Mouse (Mus musculus): ENCODE measurements at regions not wholly inside any gene's neighbourhood (a gene's known extent, or its start where the extent isn't known, plus 50 kb on each side); places are given as distances from the start of the nearest gene placed in this dataset.

GRCm38 (mm10) chr16:71780945-71781344 lies 527.2 kb upstream of the Robo1 start:
- Histone ChIP-seq H3K9ac (no peak overlapping the region), H3K27ac (replicated peaks) (no peak overlapping the region), H3K4me1 (no peaks in the 10 kb centered on the region), H3K36me3 (no peaks in the 10 kb centered on the region), H3K4me2 (no peak overlapping the region), H3K4me3 (no peak overlapping the region), H3K27me3 (replicated peaks) (no peaks in the 10 kb centered on the region), H3K9me3 (no peaks in the 10 kb centered on the region)
- no peak for ATAC-seq (ENCODE audit: extremely low read depth, insufficient number of reproducible peaks, low FRiP score, low TSS enrichment)

GRCm38 (mm10) chr16:71812840-71813239 lies 495.3 kb upstream of the Robo1 start:
- H3K27me3 ChIP-seq (replicated peaks): no peaks in the 10 kb centered on the region
- no peak overlapping the region for H3K9ac ChIP-seq
- H3K36me3 ChIP-seq: no peaks in the 10 kb centered on the region
- H3K4me1 ChIP-seq: no peaks in the 10 kb centered on the region
- 78% methylated on average over 5 of the region's 5 CpGs for WGBS
- no peak overlapping the region for H3K27ac ChIP-seq (replicated peaks)
- no peak overlapping the region for H3K4me2 ChIP-seq
- no peaks in the 10 kb centered on the region for H3K9me3 ChIP-seq
- H3K4me3 ChIP-seq: no peak overlapping the region
- no peak for ATAC-seq (ENCODE audit: extremely low read depth, insufficient number of reproducible peaks, low FRiP score, low TSS enrichment)

GRCm38 (mm10) chr16:71835325-71835724 lies 472.8 kb upstream of the Robo1 start:
- Histone ChIP-seq H3K9me3 (no peaks in the 10 kb centered on the region), H3K4me3 (no peak overlapping the region), H3K27me3 (replicated peaks) (no peaks in the 10 kb centered on the region), H3K36me3 (no peaks in the 10 kb centered on the region), H3K4me2 (no peak overlapping the region), H3K4me1 (no peaks in the 10 kb centered on the region), H3K9ac (no peak overlapping the region), H3K27ac (replicated peaks) (no peak overlapping the region)
- WGBS: 73% methylated on average over 2 of the region's 2 CpGs
- ATAC-seq (ENCODE audit: extremely low read depth, insufficient number of reproducible peaks, low FRiP score, low TSS enrichment): no peak

GRCm38 (mm10) chr16:71850097-71850496 lies 458.0 kb upstream of the Robo1 start:
- 73% methylated on average over 3 of the region's 3 CpGs for WGBS
- ATAC-seq (ENCODE audit: extremely low read depth, insufficient number of reproducible peaks, low FRiP score, low TSS enrichment): no peak
- Histone ChIP-seq H3K9ac (no peak overlapping the region), H3K9me3 (no peaks in the 10 kb centered on the region), H3K27me3 (replicated peaks) (no peaks in the 10 kb centered on the region), H3K4me1 (no peaks in the 10 kb centered on the region), H3K4me3 (no peak overlapping the region), H3K4me2 (no peak overlapping the region), H3K27ac (replicated peaks) (no peak overlapping the region), H3K36me3 (no peaks in the 10 kb centered on the region)

GRCm38 (mm10) chr16:71851590-71852190 lies 456.4 kb upstream of the Robo1 start:
- Histone ChIP-seq H3K9me3 (no peaks in the 10 kb centered on the region), H3K27ac (replicated peaks) (no peak overlapping the region), H3K4me2 (no peak overlapping the region), H3K36me3 (no peaks in the 10 kb centered on the region), H3K4me1 (no peaks in the 10 kb centered on the region), H3K27me3 (replicated peaks) (no peaks in the 10 kb centered on the region), H3K4me3 (no peak overlapping the region), H3K9ac (no peak overlapping the region)
- 44% methylated on average over 3 of the region's 3 CpGs for WGBS
- no peak for ATAC-seq (ENCODE audit: extremely low read depth, insufficient number of reproducible peaks, low FRiP score, low TSS enrichment)

GRCm38 (mm10) chr16:71857877-71858276 lies 450.2 kb upstream of the Robo1 start:
- no peak for ATAC-seq (ENCODE audit: extremely low read depth, insufficient number of reproducible peaks, low FRiP score, low TSS enrichment)
- Histone ChIP-seq H3K27me3 (replicated peaks) (no peaks in the 10 kb centered on the region), H3K36me3 (no peaks in the 10 kb centered on the region), H3K4me3 (no peak overlapping the region), H3K4me1 (no peaks in the 10 kb centered on the region), H3K27ac (replicated peaks) (no peak overlapping the region), H3K4me2 (no peak overlapping the region), H3K9ac (no peak overlapping the region), H3K9me3 (no peaks in the 10 kb centered on the region)

- WGBS: 82% methylated on average over 2 of the region's 2 CpGs
- ATAC-seq (ENCODE audit: extremely low read depth, insufficient number of reproducible peaks, low FRiP score, low TSS enrichment): no peak
Measured at GRCm38 (mm10) chr16:71860205-71860604, 447.9 kb upstream of the Robo1 start.

GRCm38 (mm10) chr16:71885701-71886100 lies 422.4 kb upstream of the Robo1 start:
- H3K36me3 ChIP-seq: no peaks in the 10 kb centered on the region
- H3K27ac ChIP-seq (replicated peaks): no peak overlapping the region
- ATAC-seq (ENCODE audit: extremely low read depth, insufficient number of reproducible peaks, low FRiP score, low TSS enrichment): no peak
- no peak overlapping the region for H3K4me3 ChIP-seq
- 75% methylated on average over 4 of the region's 4 CpGs for WGBS
- no peak overlapping the region for H3K4me2 ChIP-seq
- H3K9me3 ChIP-seq: no peaks in the 10 kb centered on the region
- no peaks in the 10 kb centered on the region for H3K4me1 ChIP-seq
- no peaks in the 10 kb centered on the region for H3K27me3 ChIP-seq (replicated peaks)
- no peak overlapping the region for H3K9ac ChIP-seq

More at GRCm38 (mm10) chr16:71860205-71860604, 447.9 kb upstream of the Robo1 start:
- H3K36me3 ChIP-seq: no peaks in the 10 kb centered on the region
- H3K4me2 ChIP-seq: no peak overlapping the region
- no peak overlapping the region for H3K27ac ChIP-seq (replicated peaks)
- H3K4me1 ChIP-seq: no peaks in the 10 kb centered on the region
- H3K9ac ChIP-seq: no peak overlapping the region
- H3K9me3 ChIP-seq: no peaks in the 10 kb centered on the region
- H3K4me3 ChIP-seq: no peak overlapping the region
- no peaks in the 10 kb centered on the region for H3K27me3 ChIP-seq (replicated peaks)

GRCm38 (mm10) chr16:71889679-71890078 lies 418.4 kb upstream of the Robo1 start:
- Histone ChIP-seq H3K36me3 (no peaks in the 10 kb centered on the region), H3K4me1 (no peaks in the 10 kb centered on the region), H3K9me3 (no peaks in the 10 kb centered on the region), H3K4me3 (no peak overlapping the region), H3K9ac (no peak overlapping the region), H3K27me3 (replicated peaks) (no peaks in the 10 kb centered on the region), H3K4me2 (no peak overlapping the region), H3K27ac (replicated peaks) (no peak overlapping the region)
- 74% methylated on average over 2 of the region's 2 CpGs for WGBS
- no peak for ATAC-seq (ENCODE audit: extremely low read depth, insufficient number of reproducible peaks, low FRiP score, low TSS enrichment)

GRCm38 (mm10) chr16:71923111-71923510 lies 385.0 kb upstream of the Robo1 start:
- Histone ChIP-seq H3K27me3 (replicated peaks) (no peaks in the 10 kb centered on the region), H3K4me3 (no peak overlapping the region), H3K4me2 (no peak overlapping the region), H3K9me3 (no peaks in the 10 kb centered on the region), H3K27ac (replicated peaks) (no peak overlapping the region), H3K9ac (no peak overlapping the region), H3K36me3 (no peaks in the 10 kb centered on the region), H3K4me1 (no peaks in the 10 kb centered on the region)
- 81% methylated on average over 13 of the region's 13 CpGs for WGBS
- ATAC-seq (ENCODE audit: extremely low read depth, insufficient number of reproducible peaks, low FRiP score, low TSS enrichment): no peak

GRCm38 (mm10) chr16:71944165-71944564 lies 363.9 kb upstream of the Robo1 start:
- 42% methylated on average over 2 of the region's 2 CpGs for WGBS
- no peak overlapping the region for H3K9ac ChIP-seq
- H3K9me3 ChIP-seq: no peaks in the 10 kb centered on the region
- no peak for ATAC-seq (ENCODE audit: extremely low read depth, insufficient number of reproducible peaks, low FRiP score, low TSS enrichment)
- H3K36me3 ChIP-seq: no peaks in the 10 kb centered on the region
- peaks cover 7% of the 10 kb centered on the region; the same call in 1 of the 2 replicates for H3K4me1 ChIP-seq
- no peak overlapping the region for H3K4me2 ChIP-seq
- no peak overlapping the region for H3K27ac ChIP-seq (replicated peaks)
- no peak overlapping the region for H3K4me3 ChIP-seq
- no peaks in the 10 kb centered on the region for H3K27me3 ChIP-seq (replicated peaks)

- no peaks in the 10 kb centered on the region for H3K27me3 ChIP-seq (replicated peaks)
- H3K9ac ChIP-seq: no peak overlapping the region
- H3K4me2 ChIP-seq: no peak overlapping the region
- H3K36me3 ChIP-seq: no peaks in the 10 kb centered on the region
- WGBS: 71% methylated on average over 2 of the region's 2 CpGs
- ATAC-seq (ENCODE audit: extremely low read depth, insufficient number of reproducible peaks, low FRiP score, low TSS enrichment): no peak
- H3K4me3 ChIP-seq: no peak overlapping the region
- H3K27ac ChIP-seq (replicated peaks): no peak overlapping the region
- no peaks in the 10 kb centered on the region for H3K9me3 ChIP-seq
- H3K4me1 ChIP-seq: peaks cover 7% of the 10 kb centered on the region; the same call in 1 of the 2 replicates
Measured at GRCm38 (mm10) chr16:71944846-71945245, 363.3 kb upstream of the Robo1 start.

Measured in heart, embryonic 13.5 days (tissue).